Mouse (Mus musculus) T-cell, adult 2 months (primary cell): ENCODE measurements around the gene Dlg2.

Source experiments
- DNase-seq: peaks from one replicate; pipeline ENCODE4 v3.0.0; 2022; ENCODE audit warnings: low spot score

Dlg2 gene

GRCm38 (mm10) chr7:91090830-91091683 lies 614.6 kb downstream of the Dlg2 start:
- DNase-seq: no peak

DNA sequence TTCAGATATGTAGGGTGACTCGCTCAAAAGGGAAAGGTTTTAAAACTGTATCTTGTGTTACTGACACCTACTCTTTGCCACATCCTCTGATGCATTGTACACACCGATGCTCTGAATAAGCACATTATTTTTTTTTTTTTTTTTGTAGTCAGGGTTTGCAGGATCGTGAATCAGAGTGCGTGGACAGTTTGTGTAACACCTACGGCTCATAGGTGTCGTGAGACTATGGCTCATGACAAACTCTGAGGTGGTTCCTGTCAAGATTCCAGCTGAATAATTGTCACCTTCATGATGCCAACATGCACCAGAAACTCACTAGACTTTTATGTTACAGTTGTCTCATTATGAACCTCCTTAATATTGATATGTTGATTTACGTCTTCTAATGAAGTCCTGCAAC lies 620.0 kb downstream of the Dlg2 start:
- DNase-seq: no peak

GRCm38 (mm10) chr7:91098521-91098920 lies 622.0 kb downstream of the Dlg2 start:
- DNase-seq: no peak

- DNase-seq: no peak
These were observed 633.1 kb downstream of the Dlg2 start for GRCm38 (mm10) chr7:91109575-91109974.

GRCm38 (mm10) chr7:91132128-91132527 lies 655.7 kb downstream of the Dlg2 start:
- no peak for DNase-seq

- DNase-seq: no peak
These were observed 677.6 kb downstream of the Dlg2 start for GRCm38 (mm10) chr7:91154096-91154495.

DNA sequence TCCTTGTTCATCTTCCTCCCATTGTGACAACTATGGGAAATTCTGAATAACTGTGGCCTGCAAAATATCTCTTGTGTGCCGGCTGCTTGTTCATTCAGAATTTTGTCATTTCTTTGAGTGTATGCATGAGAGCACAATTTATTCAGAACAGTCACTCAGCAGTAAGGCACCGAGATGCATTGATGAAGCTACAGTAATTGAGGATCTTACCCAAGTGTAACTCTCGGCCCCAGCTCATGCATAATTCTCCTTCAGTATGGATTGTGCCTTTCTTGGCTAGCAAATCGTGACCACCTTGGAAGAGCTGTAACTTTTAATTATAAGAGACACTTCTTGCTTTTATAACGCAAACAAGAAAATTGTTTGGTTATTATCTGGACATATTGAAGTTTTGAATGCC lies 682.7 kb downstream of the Dlg2 start:
- no peak for DNase-seq

DNA sequence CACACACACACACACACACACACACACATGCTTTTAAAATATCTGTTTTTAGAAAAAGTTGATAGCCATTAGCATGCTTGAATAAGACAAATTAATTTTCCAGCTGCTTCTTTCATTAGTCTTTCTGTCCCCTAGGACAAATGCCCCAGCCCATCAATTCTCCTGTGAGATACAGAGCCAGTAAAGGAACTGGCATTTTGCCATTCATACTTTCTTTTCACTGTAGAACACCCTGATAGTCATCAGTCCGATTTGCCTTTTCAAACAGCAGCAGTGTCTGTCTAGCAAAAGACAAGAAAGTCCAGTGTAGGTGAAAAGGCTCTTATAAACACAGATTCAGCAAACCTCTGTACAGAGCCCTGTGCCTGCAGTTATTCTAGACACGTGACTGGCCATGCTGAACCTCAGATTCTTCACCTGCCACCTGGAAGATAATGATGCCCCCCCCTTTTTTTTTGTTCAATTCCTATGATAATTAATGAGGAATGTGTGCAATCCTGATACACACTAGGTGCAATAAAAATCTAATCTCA lies 685.2 kb downstream of the Dlg2 start:
- DNase-seq: no peak

DNA sequence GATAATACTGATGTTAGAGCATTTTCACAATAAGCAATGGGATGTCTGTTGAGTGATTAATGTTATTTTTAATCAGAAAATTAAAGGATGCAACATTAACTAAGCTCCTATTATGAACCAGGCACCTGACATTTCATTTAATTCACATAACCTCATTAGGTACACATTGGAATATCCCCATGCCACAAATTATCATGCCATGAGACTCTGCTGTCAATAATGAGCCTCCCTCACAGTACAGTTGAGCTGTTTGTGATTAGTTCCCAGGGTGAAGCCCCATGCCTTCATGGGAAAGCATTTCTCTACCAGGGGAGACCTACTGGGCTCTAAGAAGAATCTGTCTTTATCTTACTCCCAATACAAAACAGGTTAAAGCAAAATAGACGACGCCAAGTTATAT lies 697.1 kb downstream of the Dlg2 start:
- no peak for DNase-seq

- DNase-seq: no peak
These were observed 711.7 kb downstream of the Dlg2 start for GRCm38 (mm10) chr7:91188211-91188610.

GRCm38 (mm10) chr7:91199372-91199771 lies 722.9 kb downstream of the Dlg2 start:
- DNase-seq: no peak

DNA sequence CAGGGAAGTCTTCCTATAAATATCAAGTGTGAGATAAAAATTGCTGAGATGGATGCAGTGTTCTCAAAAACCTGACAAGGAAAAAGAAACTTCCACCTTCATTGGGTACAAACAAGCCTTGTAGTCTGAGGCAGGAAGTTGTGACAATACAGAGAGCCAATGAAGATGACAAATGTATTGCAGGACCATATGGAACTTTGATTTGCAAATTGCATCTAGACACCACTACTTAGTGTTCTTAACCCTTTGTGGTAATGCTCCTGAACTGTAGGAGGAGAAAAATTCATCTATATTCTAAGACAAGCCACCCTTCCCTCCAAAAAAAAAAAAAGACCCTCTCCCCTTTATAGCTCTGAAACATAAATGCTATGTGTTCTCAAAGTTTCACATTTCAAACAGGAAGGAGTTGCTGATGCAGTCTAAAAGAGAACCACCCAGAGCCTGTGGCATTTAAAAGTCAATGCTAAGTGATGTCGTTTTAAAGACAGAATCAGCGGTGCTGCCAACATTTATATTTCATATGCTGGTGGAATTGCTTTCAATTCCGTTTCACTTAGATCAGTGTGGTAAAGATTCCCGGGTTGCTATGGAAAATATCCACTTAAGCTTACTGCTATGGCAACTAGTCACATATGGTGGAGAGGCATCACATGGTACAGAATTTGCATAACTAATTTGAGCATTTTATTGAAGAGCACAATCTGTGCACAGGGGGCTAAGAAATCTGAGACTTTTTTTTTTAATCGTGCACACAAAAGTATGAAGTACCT lies 731.8 kb downstream of the Dlg2 start:
- no peak for DNase-seq

DNA sequence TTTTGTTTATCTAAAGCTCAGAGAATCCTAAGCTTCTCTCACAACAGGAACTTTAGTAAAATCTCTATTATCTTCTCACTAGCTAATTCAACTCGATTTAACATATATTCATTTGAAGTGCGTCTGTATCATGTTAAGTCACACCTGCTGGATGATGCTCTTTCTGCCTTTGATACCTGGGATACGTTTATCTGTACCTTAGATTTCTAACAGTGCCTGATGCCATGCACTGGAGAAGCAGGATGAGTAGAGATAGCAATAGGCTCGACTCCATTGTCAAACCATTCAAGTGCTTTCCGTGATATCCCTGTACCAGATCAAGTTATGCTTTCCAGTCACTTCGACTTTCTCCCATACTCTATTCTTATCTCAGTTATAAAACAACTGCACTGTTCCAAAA lies 732.5 kb downstream of the Dlg2 start:
- DNase-seq: no peak

- DNase-seq: no peak
These were observed 735.8 kb downstream of the Dlg2 start for GRCm38 (mm10) chr7:91212236-91212635.

DNA sequence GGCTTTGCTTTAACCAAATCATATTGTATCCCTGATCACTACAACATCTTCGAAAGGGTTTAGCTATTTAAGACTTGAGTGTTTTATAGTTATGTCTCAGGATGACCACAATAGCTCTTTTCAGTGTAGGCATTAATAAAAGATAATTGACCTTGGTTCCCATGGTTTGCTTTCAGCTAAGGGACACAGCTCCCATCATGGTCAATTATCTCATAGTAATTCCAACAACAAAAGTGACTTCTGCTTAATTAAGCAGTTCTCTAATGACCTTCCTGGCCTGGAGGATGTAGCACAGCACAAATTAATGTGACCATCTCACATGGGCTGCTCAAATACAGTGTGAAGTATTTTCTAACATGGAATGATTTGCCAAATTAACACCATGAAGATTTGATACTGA lies 738.4 kb downstream of the Dlg2 start:
- DNase-seq: no peak

GRCm38 (mm10) chr7:91218321-91218987 lies 742.0 kb downstream of the Dlg2 start:
- DNase-seq: no peak

GRCm38 (mm10) chr7:91226442-91226841 lies 750.0 kb downstream of the Dlg2 start:
- DNase-seq: no peak

DNA sequence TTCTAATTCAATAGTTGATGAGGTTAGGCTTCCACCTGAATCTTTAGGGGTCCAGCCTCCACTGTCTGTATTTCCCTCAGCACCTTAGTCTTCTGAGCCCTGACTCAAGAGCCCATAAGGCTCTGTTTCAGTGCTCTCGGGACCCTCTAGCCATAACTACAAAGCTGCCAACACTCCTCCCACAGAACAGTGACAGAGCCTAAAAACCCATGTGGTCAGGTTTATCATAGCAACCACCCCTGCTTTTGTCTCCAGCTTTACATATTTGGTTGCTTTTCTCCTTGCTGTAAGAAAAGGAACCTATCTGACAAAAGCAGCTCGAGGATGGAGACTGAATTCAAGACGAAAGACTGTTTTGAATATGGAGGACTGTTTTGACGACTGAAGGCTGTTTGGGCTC lies 765.2 kb downstream of the Dlg2 start:
- no peak for DNase-seq

DNA sequence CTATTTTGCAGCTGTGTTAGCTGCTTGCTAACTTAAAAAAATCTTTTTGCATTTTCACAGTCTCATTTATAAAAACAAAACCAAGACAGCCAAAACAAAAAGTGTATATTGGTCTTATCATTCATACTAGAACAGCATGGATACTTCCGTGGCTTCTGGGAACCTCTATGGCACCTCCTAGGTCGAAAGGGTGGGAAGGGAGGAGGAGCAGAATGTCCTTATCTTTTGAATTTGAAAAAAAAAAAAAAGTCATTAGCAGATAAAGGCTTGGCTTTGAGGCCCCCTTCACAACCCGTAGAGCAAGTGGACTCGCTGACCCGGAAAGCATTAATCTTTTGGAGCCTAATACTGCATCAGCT lies 785.2 kb downstream of the Dlg2 start:
- no peak for DNase-seq

DNA sequence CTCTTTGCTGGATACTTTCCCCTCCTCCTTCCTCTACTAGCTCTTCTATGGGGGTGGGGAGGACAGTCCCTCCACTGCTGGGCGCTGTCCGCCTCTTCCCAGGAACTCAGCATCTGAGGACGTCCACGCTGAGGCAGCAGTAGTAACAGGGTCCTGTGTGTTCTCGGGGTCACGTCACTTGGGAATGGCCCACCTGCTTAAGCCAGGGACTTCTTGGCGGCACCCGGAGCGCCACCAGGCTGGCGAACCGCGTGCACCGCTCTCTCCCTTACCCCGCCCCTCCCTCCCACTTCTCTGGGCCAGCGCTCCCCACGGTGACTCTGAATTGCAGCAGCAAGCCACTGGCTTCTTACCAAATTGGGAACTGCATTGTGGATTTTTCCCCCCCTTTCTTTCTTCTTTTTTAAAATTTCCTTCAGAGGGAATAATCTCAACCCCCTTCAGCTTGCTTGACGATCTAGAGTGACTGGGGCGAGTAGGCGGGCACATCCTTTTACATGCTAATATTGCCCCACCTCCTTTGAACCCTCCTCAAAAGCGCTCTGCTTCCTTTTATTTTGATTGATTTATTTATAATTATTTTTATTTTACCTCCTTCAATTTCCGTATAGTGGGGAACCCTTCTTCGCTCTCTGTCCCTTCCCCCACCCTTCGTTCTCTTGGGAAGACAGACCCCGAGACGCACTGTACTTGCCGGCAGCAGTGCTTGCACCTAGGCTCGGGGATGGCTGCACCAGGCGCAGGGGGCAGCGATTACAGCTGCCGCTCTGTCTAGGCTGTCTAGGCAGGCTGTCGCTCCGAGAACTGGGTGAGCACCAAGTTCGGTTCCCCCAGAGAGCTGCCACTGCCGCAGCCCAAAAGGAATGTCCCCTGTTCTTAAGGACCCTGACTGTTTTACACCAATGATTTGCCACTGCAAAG lies 785.8 kb downstream of the Dlg2 start:
- no peak for DNase-seq

DNA sequence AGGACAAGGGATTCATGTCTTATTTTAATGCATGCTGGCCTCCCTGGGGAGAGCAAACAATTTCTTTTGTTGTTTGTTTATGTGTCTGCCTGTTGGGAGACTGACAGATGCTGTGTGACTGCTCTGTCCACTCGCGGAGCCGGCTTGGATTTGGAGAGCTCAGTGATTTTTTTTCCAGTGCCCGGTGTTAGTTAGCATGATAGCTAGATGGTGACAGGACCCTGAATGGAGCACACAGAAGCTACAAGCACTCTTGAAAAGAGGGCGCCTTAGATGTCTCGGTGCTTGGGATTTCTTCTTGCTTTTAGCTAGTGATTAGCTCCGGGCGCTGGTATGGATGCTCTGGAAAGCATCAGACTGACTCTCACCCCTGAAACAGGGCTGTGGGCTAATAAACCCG lies 786.5 kb downstream of the Dlg2 start:
- no peak for DNase-seq

- no peak for DNase-seq
These were observed 791.3 kb downstream of the Dlg2 start for GRCm38 (mm10) chr7:91267764-91268163.
